Mouse (Mus musculus) intestine, embryonic 16.5 days (tissue): Measurements from ENCODE around the gene Apex1. TPM values are rescaled to one million over a fixed set of nuclear protein-coding genes. Genes with fewer than 3 reads are reported as not detected.
"Not testable (repeated sequence)": the region's sequence is repeated elsewhere in the genome, so short reads cannot be mapped to it uniquely, and the experiment has no call there.

Experiments
- ATAC-seq: fragments of 200-750 bp; cut with Nextera tagmentation; 2 replicates; pipeline ENCODE4 v1.8.0; 2017; ENCODE audit warnings: moderate TSS enrichment, moderate library complexity
- H3K27ac ChIP-seq: fragments of 300-500 bp; sonication (generic); 2 replicates; pipeline ENCODE4 v1.5.1; 2014; ENCODE audit warnings: mild to moderate bottlenecking, low read length
- H3K27me3 ChIP-seq: fragments of 300-500 bp; sonication (generic); replicated peaks from 2 replicates; pipeline ENCODE4 v1.6.1; 2014; ENCODE audit warnings: low read length, control low read depth, mixed read lengths; ENCODE audit not compliant: control insufficient read depth, insufficient read depth
- H3K36me3 ChIP-seq: fragments of 300-500 bp; sonication (generic); 2 replicates; pipeline ENCODE4 v1.6.1; 2014; ENCODE audit warnings: low read length, control low read depth; ENCODE audit not compliant: control insufficient read depth, insufficient read depth
- H3K4me1 ChIP-seq: fragments of 300-500 bp; sonication (generic); 2 replicates; pipeline ENCODE4 v1.6.1; 2014; ENCODE audit warnings: low read length, control low read depth, mixed read lengths; ENCODE audit not compliant: control insufficient read depth, insufficient read depth
- H3K4me2 ChIP-seq: fragments of 300-500 bp; sonication (generic); 2 replicates; pipeline ENCODE4 v1.6.1; 2014; ENCODE audit warnings: low read depth, low read length, control low read depth
- H3K4me3 ChIP-seq: fragments of 300-500 bp; sonication (generic); 2 replicates; pipeline ENCODE4 v1.5.1; 2014; ENCODE audit warnings: mild to moderate bottlenecking, low read length
- H3K9ac ChIP-seq: fragments of 300-500 bp; sonication (generic); 2 replicates; pipeline ENCODE4 v1.6.1; 2014; ENCODE audit warnings: low read depth, low read length
- H3K9me3 ChIP-seq: fragments of 300-500 bp; sonication (generic); 2 replicates; pipeline ENCODE4 v1.6.1; 2016; ENCODE audit warnings: low read length, control low read depth; ENCODE audit not compliant: control insufficient read depth
- WGBS: fragments of 180-500 bp; shearing (Covaris S2); extraction: QIAGEN DNeasy Blood & Tissue Kit; methylation state at CpG from one replicate; pipeline ENCODE4 v1.1.7; 2014; 5-methylcytosine and 5-hydroxymethylcytosine counted together
- polyA plus RNA-seq: library from polyadenylated mRNA; unstranded; fragments of >200 nt; fragmentation: Nextera tagmentation; extraction: Ambion mirVana; gene quantifications from 2 replicates; pipeline ENCODE4 v1.2.1, GENCODE M21; 2015

Gene Apex1
- polyA plus RNA-seq, 1 experiment from 2014 or later, result 232 TPM

DNA sequence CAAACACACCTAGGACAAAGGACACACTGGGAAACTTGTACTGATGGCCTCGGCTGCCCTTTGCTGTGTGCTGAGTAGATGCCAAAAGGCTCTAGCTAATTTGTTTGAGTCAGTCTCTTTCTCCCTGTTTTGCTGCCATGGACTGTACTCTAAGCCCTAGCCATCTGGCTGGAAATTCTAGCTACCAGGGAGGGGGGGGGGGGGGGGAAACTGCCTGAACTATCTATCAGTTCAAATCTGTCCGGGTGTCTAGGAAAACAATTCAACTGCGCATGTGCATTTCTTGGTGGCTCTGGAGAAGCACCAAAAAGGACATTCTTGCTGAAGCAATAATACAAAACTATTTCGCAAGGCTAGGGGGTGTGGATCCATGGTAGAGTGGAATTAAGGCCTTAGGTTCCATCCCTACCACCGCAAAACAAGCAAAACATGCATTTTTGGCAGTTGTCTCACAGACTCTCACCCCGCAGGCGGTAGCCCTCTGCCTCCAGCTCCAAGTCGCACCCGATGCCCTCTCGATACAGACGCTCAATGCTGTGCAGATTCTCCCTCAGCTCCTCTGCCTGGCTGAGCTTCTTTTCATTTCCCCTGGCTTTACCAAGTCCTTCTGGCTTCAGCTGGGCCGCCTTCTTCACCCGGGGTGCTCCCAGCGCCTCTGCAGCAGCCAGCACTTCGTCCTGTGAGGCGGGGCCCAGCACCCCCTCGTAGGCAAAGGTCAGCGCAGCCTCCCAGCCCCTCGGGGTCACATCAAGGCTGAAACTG is 28.6 kb upstream of the Apex1 start:
- peak overlapping the region; percentile 90 for H3K4me2 ChIP-seq
- ATAC-seq, result peak; percentile 71
- peak overlapping the region; percentile 46 for H3K4me3 ChIP-seq
- no peak overlapping the region for H3K27ac ChIP-seq
- peaks cover 11% of the 10 kb centered on the region for H3K4me1 ChIP-seq
- H3K27me3 ChIP-seq, result no peaks in the 10 kb centered on the region
- peak overlapping the region; percentile 62 for H3K9ac ChIP-seq
- 17% methylated on average over 19 of the region's 19 CpGs for WGBS
- H3K36me3 ChIP-seq, result no peaks in the 10 kb centered on the region
- no peaks in the 10 kb centered on the region for H3K9me3 ChIP-seq

DNA sequence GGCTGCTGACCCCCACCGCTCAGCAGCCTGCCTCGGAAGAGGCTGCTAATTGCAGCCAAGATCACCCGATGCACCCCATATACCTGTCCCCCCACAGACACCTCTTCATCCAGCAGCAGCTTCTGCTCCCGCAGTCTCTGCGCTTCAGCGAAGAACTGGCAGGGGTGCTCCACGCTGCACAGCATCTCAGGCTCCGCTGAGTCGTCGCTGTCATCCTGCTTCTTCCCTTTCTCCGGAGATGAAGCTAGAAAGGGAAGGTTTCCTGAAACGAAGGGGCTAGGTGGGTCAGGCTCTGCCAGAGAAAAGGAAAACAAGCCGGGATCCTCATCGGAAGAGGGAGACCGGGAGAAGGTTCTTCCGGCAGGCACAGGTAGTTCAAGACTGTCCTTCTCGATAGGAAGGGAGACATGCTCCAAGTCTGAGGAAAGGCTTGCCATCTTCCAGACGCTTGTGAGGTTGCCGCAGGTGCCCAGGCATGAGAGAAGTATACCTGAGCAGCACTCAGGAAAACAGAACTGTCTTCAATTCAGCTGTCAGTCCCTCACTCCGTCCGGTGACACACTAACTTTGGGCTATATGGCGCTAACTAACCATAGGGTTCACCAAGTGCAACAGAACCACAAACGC is 27.9 kb upstream of the Apex1 start:
- peaks cover 11% of the 10 kb centered on the region for H3K4me1 ChIP-seq
- H3K4me2 ChIP-seq, result peak overlapping the region; percentile 90
- peak overlapping the region; percentile 46 for H3K4me3 ChIP-seq
- 19% methylated on average over 23 of the region's 23 CpGs for WGBS
- H3K36me3 ChIP-seq, result no peaks in the 10 kb centered on the region
- no peaks in the 10 kb centered on the region for H3K27me3 ChIP-seq
- H3K9ac ChIP-seq, result peak overlapping the region; percentile 62
- peak; percentile 56 for ATAC-seq
- no peaks in the 10 kb centered on the region for H3K9me3 ChIP-seq
- no peak overlapping the region for H3K27ac ChIP-seq

DNA sequence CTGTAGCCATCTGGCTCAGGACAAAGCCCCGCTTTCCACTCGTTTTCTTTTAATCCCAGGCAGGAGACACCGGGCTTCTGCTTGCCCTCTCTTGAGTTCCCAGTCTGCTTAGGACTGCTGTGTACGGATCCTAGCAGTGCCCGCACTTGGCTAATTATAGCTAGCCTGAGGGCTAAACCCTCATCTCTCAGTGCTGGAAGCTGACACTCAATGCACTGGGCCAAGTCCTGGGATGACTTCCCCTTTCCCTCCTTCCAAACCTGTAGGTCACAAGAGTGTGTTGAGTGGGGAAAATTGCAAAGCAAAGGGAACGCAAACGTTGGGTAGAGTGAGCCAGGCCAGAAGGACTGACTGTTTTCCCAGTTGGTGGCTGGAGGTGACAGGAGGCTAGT is 27.4 kb upstream of the Apex1 start, which contains the start of gene Klhl33:
Gene Klhl33, minus strand, starts transcription at position 134 of the 392 bp plus-strand sequence.
- no peaks in the 10 kb centered on the region for H3K36me3 ChIP-seq
- WGBS, result 61% methylated on average over 7 of the region's 7 CpGs
- peak within 1 kb of the TSS; percentile 90 for H3K4me2 ChIP-seq
- H3K4me3 ChIP-seq, result peak within 1 kb of the TSS; percentile 46
- no peak for ATAC-seq
- peak within 1 kb of the TSS; percentile 62 for H3K9ac ChIP-seq
- no peaks in the 10 kb centered on the region for H3K9me3 ChIP-seq
- no peak within 1 kb of the TSS for H3K27ac ChIP-seq
- no peaks in the 10 kb centered on the region for H3K27me3 ChIP-seq
- H3K4me1 ChIP-seq, result peaks cover 11% of the 10 kb centered on the region

DNA sequence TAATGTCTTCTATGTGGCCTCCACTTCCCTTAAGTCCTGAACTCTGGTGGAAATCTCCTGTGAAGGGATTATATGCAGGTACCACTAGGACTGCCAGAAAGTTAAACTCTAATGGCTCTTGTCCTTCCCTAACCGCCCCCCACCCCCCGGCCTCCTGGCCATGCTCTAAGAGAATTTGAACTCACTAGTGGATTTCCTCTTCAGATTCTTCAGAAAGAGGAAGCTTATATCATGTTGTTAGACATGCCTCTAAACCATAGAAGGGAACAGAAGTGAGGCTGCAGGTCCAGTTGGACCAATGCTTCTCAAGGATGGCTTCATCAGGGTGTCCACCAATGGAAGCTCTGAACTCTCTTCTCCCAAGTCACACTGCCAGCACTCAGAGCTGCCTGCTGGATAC is 26.8 kb upstream of the Apex1 start:
- H3K9me3 ChIP-seq, ATAC-seq, H3K4me3 ChIP-seq, H3K4me2 ChIP-seq, H3K27me3 ChIP-seq, H3K27ac ChIP-seq, H3K9ac ChIP-seq, H3K36me3 ChIP-seq, H3K4me1 ChIP-seq: not testable (repeated sequence)
- 86% methylated on average over 2 of the region's 2 CpGs for WGBS

DNA sequence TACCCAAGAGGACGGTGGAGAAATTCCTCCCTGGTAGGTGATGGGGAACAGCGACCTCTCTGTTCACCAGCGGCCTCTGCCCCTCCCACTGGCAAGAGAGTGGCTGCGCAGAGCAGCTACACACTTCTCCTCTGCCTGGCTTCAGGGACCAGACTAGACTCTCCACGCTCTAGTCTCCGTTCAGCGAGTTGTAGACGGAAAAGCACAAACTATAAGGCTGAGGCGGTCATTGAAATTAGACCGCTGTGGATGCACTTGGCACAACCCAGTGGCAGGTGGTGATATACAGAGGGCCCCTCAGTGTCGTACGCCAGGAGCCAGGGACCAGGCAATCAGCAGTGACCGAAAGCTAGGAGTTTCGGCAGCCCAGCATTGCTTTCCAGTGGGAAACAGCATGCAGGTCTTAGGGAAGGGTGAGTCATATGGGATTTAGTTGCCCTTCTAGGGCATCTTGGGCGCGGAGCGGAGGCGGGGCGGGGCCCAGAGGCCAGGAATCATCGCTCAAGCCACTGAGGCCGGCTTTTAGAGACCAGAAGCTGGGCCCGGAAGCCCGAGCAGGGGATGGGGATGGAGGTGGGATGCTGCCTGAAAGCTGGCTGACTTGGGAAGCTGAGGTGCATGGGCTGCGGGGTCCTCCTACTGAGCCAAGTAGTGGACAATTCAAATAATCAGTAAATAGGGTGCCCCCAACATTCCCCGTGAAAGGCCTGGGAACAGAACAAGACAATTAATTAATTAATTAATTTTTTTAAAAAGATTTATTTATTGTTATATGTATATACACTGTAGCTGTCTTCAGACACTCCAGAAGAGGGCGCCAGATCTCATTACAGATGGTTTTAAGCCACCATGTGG is 20.6 kb upstream of the Apex1 start:
- H3K27me3 ChIP-seq, result no peaks in the 10 kb centered on the region
- no peaks in the 10 kb centered on the region for H3K9me3 ChIP-seq
- peak overlapping the region; percentile 42 for H3K4me3 ChIP-seq
- 5% methylated on average over 26 of the region's 26 CpGs for WGBS
- H3K4me1 ChIP-seq, result no peaks in the 10 kb centered on the region
- peak overlapping the region; percentile 66 for H3K9ac ChIP-seq
- no peaks in the 10 kb centered on the region for H3K36me3 ChIP-seq
- H3K4me2 ChIP-seq, result peak overlapping the region; percentile 74
- ATAC-seq, result peak; percentile 93
- no peak overlapping the region for H3K27ac ChIP-seq

DNA sequence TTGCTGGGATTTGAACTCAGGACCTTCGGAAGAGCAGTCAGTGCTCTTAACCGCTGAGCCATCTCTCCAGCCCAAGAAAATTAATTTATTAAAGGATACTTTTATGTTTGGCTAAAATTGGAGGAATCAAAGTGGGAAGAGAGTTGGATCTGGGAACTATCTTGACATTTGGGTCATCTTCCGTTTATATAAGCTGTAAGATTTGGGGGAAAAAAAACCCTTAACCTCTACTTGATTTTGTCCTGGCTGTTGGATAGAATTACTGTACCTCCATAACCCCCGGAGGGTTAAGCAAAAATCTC is 20.0 kb upstream of the Apex1 start:
- H3K9me3 ChIP-seq, result no peaks in the 10 kb centered on the region
- no peak overlapping the region for H3K9ac ChIP-seq
- H3K4me1 ChIP-seq, result no peaks in the 10 kb centered on the region
- H3K36me3 ChIP-seq, result no peaks in the 10 kb centered on the region
- H3K27ac ChIP-seq, result no peak overlapping the region
- ATAC-seq, result no peak
- 83% methylated on average over 4 of the region's 4 CpGs for WGBS
- no peaks in the 10 kb centered on the region for H3K27me3 ChIP-seq
- H3K4me3 ChIP-seq, result no peak overlapping the region
- no peak overlapping the region for H3K4me2 ChIP-seq

DNA sequence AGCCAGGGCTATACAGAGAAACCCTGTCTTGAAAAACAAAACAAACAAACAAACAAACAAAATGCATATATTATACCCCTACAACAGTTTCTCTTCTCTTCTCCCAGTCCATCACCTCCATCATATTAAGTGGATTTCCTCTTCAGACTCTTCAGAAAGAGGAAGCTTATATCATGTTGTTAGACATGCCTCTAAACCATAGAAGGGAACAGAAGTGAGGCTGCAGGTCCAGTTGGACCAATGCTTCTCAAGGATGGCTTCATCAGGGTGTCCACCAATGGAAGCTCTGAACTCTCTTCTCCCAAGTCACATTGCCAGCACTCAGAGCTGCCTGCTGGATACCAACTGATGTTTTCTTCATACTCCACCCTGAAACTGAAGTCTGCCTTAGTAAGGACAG is 19.4 kb upstream of the Apex1 start:
- not testable (repeated sequence) for H3K36me3 ChIP-seq, H3K4me1 ChIP-seq, H3K4me3 ChIP-seq, H3K9me3 ChIP-seq, ATAC-seq, H3K27ac ChIP-seq, H3K4me2 ChIP-seq, H3K9ac ChIP-seq, H3K27me3 ChIP-seq

DNA sequence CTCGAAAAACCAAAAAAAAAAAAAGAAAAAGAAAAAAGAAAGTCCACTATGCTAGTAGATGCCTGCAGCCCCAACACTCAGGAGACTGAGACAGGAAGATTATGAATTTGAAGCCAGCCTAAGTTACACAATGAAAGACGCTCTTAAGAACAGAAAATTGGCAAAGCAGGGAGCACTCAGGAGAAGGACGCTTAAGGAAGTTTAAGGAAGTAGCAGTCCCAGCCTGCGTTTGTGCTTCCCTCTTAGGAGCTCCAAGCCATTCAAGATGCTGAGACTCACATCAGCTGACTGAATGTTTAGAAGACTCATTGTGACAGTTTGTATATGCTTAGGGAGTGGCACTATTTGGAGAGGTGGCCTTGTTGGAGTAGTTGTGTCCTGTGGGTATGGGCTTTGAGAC is 16.6 kb upstream of the Apex1 start:
- Histone ChIP-seq H3K4me3 (no peak overlapping the region), H3K9me3 (no peaks in the 10 kb centered on the region), H3K9ac (no peak overlapping the region), H3K27me3 (no peaks in the 10 kb centered on the region), H3K4me2 (no peak overlapping the region), H3K36me3 (no peaks in the 10 kb centered on the region; the same call in 1 of the 2 replicates), H3K4me1 (no peaks in the 10 kb centered on the region), H3K27ac (no peak overlapping the region)
- 78% methylated on average over 4 of the region's 4 CpGs for WGBS
- no peak for ATAC-seq

DNA sequence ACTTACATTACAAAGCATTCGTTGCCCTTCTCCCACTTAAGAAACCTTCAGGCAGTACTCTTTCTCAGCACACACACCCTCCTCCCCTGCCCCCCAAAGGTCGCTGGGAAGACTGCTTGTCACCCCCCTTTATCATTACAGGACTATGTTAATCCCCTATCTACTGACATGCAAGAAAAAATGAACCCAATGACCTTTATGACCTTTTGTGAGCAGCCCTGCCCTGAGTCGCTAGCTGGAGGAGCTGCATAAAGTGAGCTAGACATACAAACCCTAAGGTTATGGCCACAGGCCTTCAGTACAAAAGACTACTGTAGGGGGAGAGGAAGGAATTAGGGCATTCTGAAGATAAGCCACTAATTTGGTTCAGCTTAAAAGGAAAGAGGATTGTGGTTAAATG is 13.4 kb upstream of the Apex1 start:
- Histone ChIP-seq H3K4me1 (no peaks in the 10 kb centered on the region), H3K27ac (no peak overlapping the region), H3K4me2 (no peak overlapping the region), H3K27me3 (no peaks in the 10 kb centered on the region), H3K4me3 (no peak overlapping the region), H3K36me3 (peaks cover 6% of the 10 kb centered on the region; the same call in 1 of the 2 replicates), H3K9me3 (no peaks in the 10 kb centered on the region), H3K9ac (no peak overlapping the region)
- ATAC-seq, result no peak
- 58% methylated on average over 3 of the region's 3 CpGs for WGBS
